Mouse (Mus musculus): ENCODE results near the gene S1pr3. TPM values are rescaled to one million over a fixed set of nuclear protein-coding genes. Genes with fewer than 3 reads are reported as not detected.

S1pr3 gene
- total RNA-seq (2018; cell fraction: chromatin; rRNA removed) = 1 to 10 TPM in 1 of 26 experiments, under 1 TPM in 1, not detected in 24; 0.17 to 6.6 TPM
- total RNA-seq (2018; cell fraction: cytosol; rRNA removed) = under 1 TPM in 3 of 26 experiments, not detected in 23; 0.03 to 0.05 (median 0.03) TPM
- total RNA-seq (2018; cell fraction: nucleus; rRNA removed) = under 1 TPM in 2 of 26 experiments, not detected in 24; 0.19 to 0.89 TPM
- polyA plus RNA-seq (2018) = not detected in 3 replicates

GRCm38 (mm10) chr13:51408519-51409001 is at the start of gene S1pr3:
Gene S1pr3 (plus strand): TSS chr13:51408639.
- 5% methylated on average over 33 of the region's 33 CpGs for WGBS (ENCODE audit: missing documents)
- Histone ChIP-seq H3K27ac (no peak within 1 kb of the TSS), H3K79me2 (ENCODE audit: inconsistent target) (no peaks in the 10 kb centered on the region), H3K36me3 (ENCODE audit: inconsistent target) (no peaks in the 10 kb centered on the region), H3K4me3 (ENCODE audit: inconsistent target) (no peak within 1 kb of the TSS)

GRCm38 (mm10) chr13:51360441-51360962 is 47.9 kb upstream of the S1pr3 start:
- WGBS (ENCODE audit: missing documents) = 59% methylated on average over 8 of the region's 8 CpGs
- Histone ChIP-seq H3K27ac (no peak overlapping the region), H3K4me3 (ENCODE audit: inconsistent target) (no peak overlapping the region), H3K79me2 (ENCODE audit: inconsistent target) (no peaks in the 10 kb centered on the region), H3K36me3 (ENCODE audit: inconsistent target) (no peaks in the 10 kb centered on the region)

GRCm38 (mm10) chr13:51363390-51363789 is 45.0 kb upstream of the S1pr3 start:
- Histone ChIP-seq H3K27ac (no peak overlapping the region), H3K36me3 (ENCODE audit: inconsistent target) (no peaks in the 10 kb centered on the region), H3K4me3 (ENCODE audit: inconsistent target) (no peak overlapping the region), H3K79me2 (ENCODE audit: inconsistent target) (no peaks in the 10 kb centered on the region)
- WGBS (ENCODE audit: missing documents) = 94% methylated on average over 7 of the region's 7 CpGs

- no peaks in the 10 kb centered on the region for H3K36me3 ChIP-seq (ENCODE audit: inconsistent target)
- no peak overlapping the region for H3K27ac ChIP-seq
- no peak overlapping the region for H3K4me3 ChIP-seq (ENCODE audit: inconsistent target)
- H3K79me2 ChIP-seq (ENCODE audit: inconsistent target) = no peaks in the 10 kb centered on the region
- 97% methylated on average over 4 of the region's 5 CpGs for WGBS (ENCODE audit: missing documents)
Observed at GRCm38 (mm10) chr13:51363985-51364384, 44.5 kb upstream of the S1pr3 start.

GRCm38 (mm10) chr13:51365191-51365590 is 43.2 kb upstream of the S1pr3 start:
- Histone ChIP-seq H3K27ac (no peak overlapping the region), H3K4me3 (ENCODE audit: inconsistent target) (no peak overlapping the region), H3K36me3 (ENCODE audit: inconsistent target) (no peaks in the 10 kb centered on the region), H3K79me2 (ENCODE audit: inconsistent target) (no peaks in the 10 kb centered on the region)
- WGBS (ENCODE audit: missing documents) = 51% methylated on average over 6 of the region's 6 CpGs

GRCm38 (mm10) chr13:51368346-51368745 is 40.1 kb upstream of the S1pr3 start:
- no peak overlapping the region for H3K27ac ChIP-seq
- H3K36me3 ChIP-seq (ENCODE audit: inconsistent target) = no peaks in the 10 kb centered on the region
- WGBS (ENCODE audit: missing documents) = 95% methylated on average over 2 of the region's 2 CpGs
- H3K4me3 ChIP-seq (ENCODE audit: inconsistent target) = no peak overlapping the region
- H3K79me2 ChIP-seq (ENCODE audit: inconsistent target) = no peaks in the 10 kb centered on the region

GRCm38 (mm10) chr13:51369354-51369753 is 39.1 kb upstream of the S1pr3 start:
- Histone ChIP-seq H3K4me3 (ENCODE audit: inconsistent target) (no peak overlapping the region), H3K79me2 (ENCODE audit: inconsistent target) (no peaks in the 10 kb centered on the region), H3K27ac (no peak overlapping the region), H3K36me3 (ENCODE audit: inconsistent target) (no peaks in the 10 kb centered on the region)
- 63% methylated on average over 3 of the region's 3 CpGs for WGBS (ENCODE audit: missing documents)

GRCm38 (mm10) chr13:51373086-51373485 is 35.4 kb upstream of the S1pr3 start:
- no peak overlapping the region for H3K27ac ChIP-seq

GRCm38 (mm10) chr13:51374026-51374807 is 34.2 kb upstream of the S1pr3 start:
- Histone ChIP-seq H3K79me2 (ENCODE audit: inconsistent target) (no peaks in the 10 kb centered on the region), H3K4me3 (ENCODE audit: inconsistent target) (no peak overlapping the region), H3K27ac (no peak overlapping the region), H3K36me3 (ENCODE audit: inconsistent target) (no peaks in the 10 kb centered on the region)
- WGBS (ENCODE audit: missing documents) = 86% methylated on average over 19 of the region's 21 CpGs

More at GRCm38 (mm10) chr13:51373086-51373485, 35.4 kb upstream of the S1pr3 start:
- Histone ChIP-seq H3K4me3 (ENCODE audit: inconsistent target) (no peak overlapping the region), H3K79me2 (ENCODE audit: inconsistent target) (no peaks in the 10 kb centered on the region), H3K36me3 (ENCODE audit: inconsistent target) (no peaks in the 10 kb centered on the region)

- H3K36me3 ChIP-seq (ENCODE audit: inconsistent target) = no peaks in the 10 kb centered on the region
- no peak overlapping the region for H3K4me3 ChIP-seq (ENCODE audit: inconsistent target)
- H3K79me2 ChIP-seq (ENCODE audit: inconsistent target) = no peaks in the 10 kb centered on the region
- 86% methylated on average over 4 of the region's 4 CpGs for WGBS (ENCODE audit: missing documents)
- no peak overlapping the region for H3K27ac ChIP-seq
Observed at GRCm38 (mm10) chr13:51378126-51378525, 30.3 kb upstream of the S1pr3 start.

- Histone ChIP-seq H3K36me3 (ENCODE audit: inconsistent target) (no peaks in the 10 kb centered on the region), H3K79me2 (ENCODE audit: inconsistent target) (no peaks in the 10 kb centered on the region), H3K4me3 (ENCODE audit: inconsistent target) (no peak overlapping the region), H3K27ac (no peak overlapping the region)
- WGBS (ENCODE audit: missing documents) = 95% methylated on average over 6 of the region's 6 CpGs
Observed at GRCm38 (mm10) chr13:51379596-51379995, 28.8 kb upstream of the S1pr3 start.

- Histone ChIP-seq H3K36me3 (ENCODE audit: inconsistent target) (no peaks in the 10 kb centered on the region), H3K79me2 (ENCODE audit: inconsistent target) (no peaks in the 10 kb centered on the region), H3K27ac (no peak overlapping the region), H3K4me3 (ENCODE audit: inconsistent target) (no peak overlapping the region)
- WGBS (ENCODE audit: missing documents) = 52% methylated on average over 6 of the region's 6 CpGs
Observed at GRCm38 (mm10) chr13:51381498-51381897, 26.9 kb upstream of the S1pr3 start.

GRCm38 (mm10) chr13:51384899-51385298 is 23.5 kb upstream of the S1pr3 start:
- H3K36me3 ChIP-seq (ENCODE audit: inconsistent target) = no peaks in the 10 kb centered on the region
- no peak overlapping the region for H3K27ac ChIP-seq
- no peak overlapping the region for H3K4me3 ChIP-seq (ENCODE audit: inconsistent target)
- no peaks in the 10 kb centered on the region for H3K79me2 ChIP-seq (ENCODE audit: inconsistent target)
- WGBS (ENCODE audit: missing documents) = 100% methylated on average over 2 of the region's 2 CpGs

GRCm38 (mm10) chr13:51387908-51388307 is 20.5 kb upstream of the S1pr3 start:
- no peak overlapping the region for H3K27ac ChIP-seq
- H3K79me2 ChIP-seq (ENCODE audit: inconsistent target) = no peaks in the 10 kb centered on the region
- no peak overlapping the region for H3K4me3 ChIP-seq (ENCODE audit: inconsistent target)
- no peaks in the 10 kb centered on the region for H3K36me3 ChIP-seq (ENCODE audit: inconsistent target)
- WGBS (ENCODE audit: missing documents) = 31% methylated on average over 4 of the region's 4 CpGs

GRCm38 (mm10) chr13:51390398-51390797 is 18.0 kb upstream of the S1pr3 start:
- 93% methylated on average over 4 of the region's 4 CpGs for WGBS (ENCODE audit: missing documents)
- Histone ChIP-seq H3K36me3 (ENCODE audit: inconsistent target) (no peaks in the 10 kb centered on the region), H3K79me2 (ENCODE audit: inconsistent target) (no peaks in the 10 kb centered on the region), H3K4me3 (ENCODE audit: inconsistent target) (no peak overlapping the region), H3K27ac (no peak overlapping the region)

All from macrophage (primary cell).